Mouse (Mus musculus) layer of hippocampus, postnatal 25 days (tissue): ENCODE results near the gene Slc22a30. TPM values are rescaled to one million over a fixed set of nuclear protein-coding genes. Genes with fewer than 3 reads are reported as not detected.
"Not testable (repeated sequence)": the region's sequence is repeated elsewhere in the genome, so short reads cannot be mapped to it uniquely, and the experiment has no call there.

Experiments used
- DNase-seq, 2 experiments: peaks; one replicate each; pipeline ENCODE4 v3.0.0; 2022; ENCODE audit warnings: mixed read lengths in 2 of 2, low spot score in 1 of 2; ENCODE audit errors: extremely low spot score in 1 of 2
- total RNA-seq, 2 experiments: library from RNA; stranded (reverse); gene quantifications; 2 replicates each; pipeline ENCODE4 v1.2.3; 2021

The Slc22a30 gene
- not detected for total RNA-seq

DNA sequence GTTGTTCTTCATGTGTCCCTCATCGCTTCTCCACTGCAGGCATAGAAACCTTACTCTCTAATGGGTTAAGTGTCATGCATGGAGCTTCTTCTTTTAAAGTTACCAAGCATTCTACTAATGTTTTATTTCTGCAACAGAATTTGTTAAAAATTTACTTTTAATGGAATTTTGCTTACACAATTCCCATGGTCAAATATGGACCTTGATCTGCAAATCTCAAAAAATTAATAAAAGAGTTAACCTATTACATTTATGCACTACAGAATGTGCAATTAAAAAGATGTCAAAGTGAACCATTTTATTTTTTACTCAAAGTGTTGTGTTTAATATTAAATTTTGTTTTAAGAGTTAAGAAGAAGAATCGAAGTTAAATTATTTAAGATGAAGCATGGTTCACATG, at the start of gene Slc22a30:
Gene Slc22a30, minus strand, starts transcription at position 101 of the 400 bp plus-strand sequence.
- not testable (repeated sequence) for DNase-seq

DNA sequence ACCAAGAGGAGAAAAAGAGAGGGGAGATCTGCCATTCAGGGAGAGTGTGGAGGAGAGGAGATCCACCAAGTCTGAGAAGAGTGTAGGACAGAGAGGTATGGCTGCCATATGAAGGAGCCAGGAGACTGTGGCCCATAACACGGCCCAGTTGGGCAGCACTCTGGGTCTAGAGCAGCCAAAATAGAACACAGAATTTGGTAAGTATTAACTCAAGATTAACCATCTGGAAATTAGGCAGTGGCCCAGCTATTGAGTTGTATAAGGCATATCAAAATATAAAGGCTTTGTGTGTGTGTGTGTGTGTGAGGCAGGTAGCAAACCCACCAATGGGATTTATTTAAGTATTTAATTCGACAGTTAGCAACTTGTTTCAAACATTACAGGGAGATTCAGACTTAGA, 43.4 kb upstream of the Slc22a30 start:
- DNase-seq, result no peak

DNA sequence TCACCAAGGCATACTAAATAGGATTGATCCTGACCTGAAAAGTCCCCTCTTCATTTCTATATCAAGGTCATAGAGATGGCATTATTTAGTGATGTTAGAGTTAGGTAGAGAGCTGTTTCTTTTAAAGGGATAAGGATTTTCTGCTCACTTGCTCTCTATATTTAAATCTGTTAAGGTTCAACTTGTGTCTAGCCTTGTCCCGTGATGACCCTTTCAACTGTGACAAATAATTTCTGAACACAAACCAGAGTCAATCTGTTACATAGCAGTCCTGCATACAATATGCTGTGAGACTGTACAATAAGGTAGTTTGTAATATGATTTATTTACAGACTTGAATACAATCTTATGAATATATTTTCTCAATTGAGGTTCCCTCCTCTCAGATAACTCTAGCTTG, 42.6 kb upstream of the Slc22a30 start:
- no peak for DNase-seq

DNA sequence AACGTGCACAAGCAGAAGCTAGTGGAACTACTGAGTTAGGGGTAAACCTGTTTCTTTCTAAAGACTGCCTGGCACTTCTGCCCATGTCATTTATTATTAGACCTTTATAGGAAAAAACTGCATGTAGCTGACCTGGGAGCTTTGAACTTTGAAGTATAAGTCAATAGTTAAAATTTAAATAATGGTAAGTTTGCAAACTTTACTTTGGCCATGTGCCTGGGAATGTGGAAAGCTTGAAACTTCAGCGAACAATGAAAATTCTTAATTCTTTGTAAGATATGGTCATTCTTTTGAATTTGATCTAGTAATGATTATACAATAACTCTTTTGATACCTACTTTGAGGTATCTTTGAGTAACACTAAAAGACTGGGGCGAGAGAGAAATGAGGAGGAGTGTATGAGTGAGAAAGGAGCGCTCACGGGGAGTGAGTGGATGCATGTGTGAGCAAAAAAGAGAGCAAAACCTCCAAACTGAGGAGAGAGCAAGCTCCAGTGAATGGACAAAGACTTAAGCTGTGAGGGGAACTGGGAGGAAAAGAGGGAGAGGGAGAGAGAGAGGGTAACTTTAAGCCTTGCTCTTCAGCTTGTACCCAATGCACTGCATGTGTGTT, 26.2 kb upstream of the Slc22a30 start:
- DNase-seq, result no peak

DNA sequence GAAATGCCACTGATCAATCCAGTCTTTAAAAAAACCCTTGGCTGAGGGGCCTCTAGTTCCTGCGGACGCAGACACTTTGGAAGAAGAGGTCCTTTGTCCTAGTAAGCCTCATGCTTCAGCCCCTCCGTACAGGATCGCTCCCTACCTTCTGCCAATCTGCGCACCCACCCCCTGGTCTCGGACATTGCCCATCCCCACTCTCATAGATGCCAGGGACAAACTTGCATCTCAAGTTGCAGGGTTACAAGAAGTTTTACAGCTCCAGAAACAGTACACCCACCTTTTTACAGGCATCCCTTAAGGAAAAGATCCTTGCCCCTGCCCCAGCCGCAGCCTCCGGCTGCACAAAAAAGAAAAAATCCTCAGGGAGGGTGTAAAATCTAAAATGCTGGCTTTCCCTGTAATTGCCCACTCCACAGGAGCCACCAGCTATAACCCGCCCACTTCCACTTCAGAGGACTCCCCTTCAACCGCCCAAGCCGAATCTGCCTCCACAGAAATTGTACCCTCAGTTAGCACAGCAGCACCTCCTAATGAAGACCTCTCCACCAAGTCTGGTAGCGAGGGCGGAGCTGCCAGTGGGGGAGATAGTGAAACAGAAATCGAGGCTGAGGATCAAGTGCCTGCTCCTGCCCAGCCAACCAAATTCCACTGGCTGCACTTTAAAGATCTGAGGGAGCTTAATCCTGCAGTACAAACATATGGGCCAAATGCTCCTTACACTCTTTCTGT, 2.5 kb upstream of the Slc22a30 start:
- not testable (repeated sequence) for DNase-seq

Other genes with a start within 250 kb of the Slc22a30 start
- not detected for gene Slc22a29, start 186.2 kb downstream of the Slc22a30 start, total RNA-seq
- 10 to 100 TPM in 1 of 2 experiments, 1 to 10 TPM in 1; 9.5 to 12.3 TPM for gene Slc22a8, start 186.1 kb upstream of the Slc22a30 start, total RNA-seq
- 1 to 10 TPM; 1.5 to 1.6 TPM for gene Slc22a6, start 212.9 kb upstream of the Slc22a30 start, total RNA-seq